Mouse (Mus musculus): ENCODE measurements around the gene Itga1. TPM values are rescaled to one million over a fixed set of nuclear protein-coding genes. Genes with fewer than 3 reads are reported as not detected.
A peak's percentile ranks its signal among the peaks of the same experiment; 100 is the strongest.

Gene Itga1
- polyA plus RNA-seq, 1 experiment: 4.5 TPM

- H3K4me3 ChIP-seq (ENCODE audit: extremely low read depth, insufficient read depth, insufficient read length): no peak overlapping the region
- TF ChIP-seq POLR2A (IDR thresholded peaks at IDR 0.05; ENCODE audit: low read depth, low read length): no peak
- TF ChIP-seq CTCF (IDR thresholded peaks at IDR 0.05; ENCODE audit: extremely low read depth, insufficient read depth, insufficient read length, insufficient replicate concordance): no peak
- 56% methylated on average over 8 of the region's 8 CpGs for WGBS
- no peaks in the 10 kb centered on the region for H3K27me3 ChIP-seq (ENCODE audit: control insufficient read depth, insufficient read depth, low read length)
- no peak overlapping the region for H3K27ac ChIP-seq (ENCODE audit: insufficient read depth, low read length)
- no peaks in the 10 kb centered on the region for H3K4me1 ChIP-seq (ENCODE audit: control insufficient read depth, insufficient read depth, insufficient read length)
- H3K36me3 ChIP-seq (ENCODE audit: control insufficient read depth, insufficient read depth, low read length): no peaks in the 10 kb centered on the region
- no peak for DNase-seq (ENCODE audit: low read depth in 1 of 2, low spot score in 2 of 2)
Measured at GRCm38 (mm10) chr13:115035387-115035786, 66.4 kb downstream of the Itga1 start.

- WGBS: 89% methylated on average over 2 of the region's 2 CpGs
- Histone ChIP-seq H3K27me3 (ENCODE audit: control insufficient read depth, insufficient read depth, low read length) (no peaks in the 10 kb centered on the region), H3K27ac (ENCODE audit: insufficient read depth, low read length) (no peak overlapping the region), H3K36me3 (ENCODE audit: control insufficient read depth, insufficient read depth, low read length) (no peaks in the 10 kb centered on the region), H3K4me1 (ENCODE audit: control insufficient read depth, insufficient read depth, insufficient read length) (no peaks in the 10 kb centered on the region), H3K4me3 (ENCODE audit: extremely low read depth, insufficient read depth, insufficient read length) (no peak overlapping the region)
- no peak for DNase-seq (ENCODE audit: low read depth in 1 of 2, low spot score in 2 of 2)
- no peak for TF ChIP-seq CTCF (IDR thresholded peaks at IDR 0.05; ENCODE audit: extremely low read depth, insufficient read depth, insufficient read length, insufficient replicate concordance)
- TF ChIP-seq POLR2A (IDR thresholded peaks at IDR 0.05; ENCODE audit: low read depth, low read length): no peak
Measured at GRCm38 (mm10) chr13:115033135-115033534, 68.6 kb downstream of the Itga1 start.

- TF ChIP-seq POLR2A (IDR thresholded peaks at IDR 0.05; ENCODE audit: low read depth, low read length) (no peak), CTCF (IDR thresholded peaks at IDR 0.05; ENCODE audit: extremely low read depth, insufficient read depth, insufficient read length, insufficient replicate concordance) (no peak)
- H3K4me3 ChIP-seq (ENCODE audit: extremely low read depth, insufficient read depth, insufficient read length): no peak overlapping the region
- H3K36me3 ChIP-seq (ENCODE audit: control insufficient read depth, insufficient read depth, low read length): no peaks in the 10 kb centered on the region
- DNase-seq (ENCODE audit: low read depth in 1 of 2, low spot score in 2 of 2): no peak
- WGBS: 85% methylated on average over 17 of the region's 17 CpGs
- H3K27me3 ChIP-seq (ENCODE audit: control insufficient read depth, insufficient read depth, low read length): no peaks in the 10 kb centered on the region
- no peaks in the 10 kb centered on the region for H3K4me1 ChIP-seq (ENCODE audit: control insufficient read depth, insufficient read depth, insufficient read length)
- H3K27ac ChIP-seq (ENCODE audit: insufficient read depth, low read length): peak overlapping the region; percentile 28; the same call in 1 of the 2 replicates
Measured at GRCm38 (mm10) chr13:115031177-115032000, 70.4 kb downstream of the Itga1 start.

GRCm38 (mm10) chr13:115025394-115025793, 76.4 kb downstream of the Itga1 start:
- Histone ChIP-seq H3K4me1 (ENCODE audit: control insufficient read depth, insufficient read depth, insufficient read length) (peaks cover 5% of the 10 kb centered on the region; the same call in 1 of the 2 replicates), H3K4me3 (ENCODE audit: extremely low read depth, insufficient read depth, insufficient read length) (no peak overlapping the region), H3K27ac (ENCODE audit: insufficient read depth, low read length) (no peak overlapping the region), H3K36me3 (ENCODE audit: control insufficient read depth, insufficient read depth, low read length) (no peaks in the 10 kb centered on the region), H3K27me3 (ENCODE audit: control insufficient read depth, insufficient read depth, low read length) (no peaks in the 10 kb centered on the region)
- TF ChIP-seq CTCF (IDR thresholded peaks at IDR 0.05; ENCODE audit: extremely low read depth, insufficient read depth, insufficient read length, insufficient replicate concordance): no peak
- TF ChIP-seq POLR2A (IDR thresholded peaks at IDR 0.05; ENCODE audit: low read depth, low read length): no peak
- WGBS: 82% methylated on average over 3 of the region's 3 CpGs
- DNase-seq (ENCODE audit: low read depth in 1 of 2, low spot score in 2 of 2): no peak

GRCm38 (mm10) chr13:115022117-115022787, 79.5 kb downstream of the Itga1 start:
- peaks cover 6% of the 10 kb centered on the region; the same call in 1 of the 2 replicates for H3K4me1 ChIP-seq (ENCODE audit: control insufficient read depth, insufficient read depth, insufficient read length)
- H3K27me3 ChIP-seq (ENCODE audit: control insufficient read depth, insufficient read depth, low read length): no peaks in the 10 kb centered on the region
- 81% methylated on average over 6 of the region's 6 CpGs for WGBS
- DNase-seq (ENCODE audit: low read depth in 1 of 2, low spot score in 2 of 2): no peak
- TF ChIP-seq POLR2A (IDR thresholded peaks at IDR 0.05; ENCODE audit: low read depth, low read length) (no peak), CTCF (IDR thresholded peaks at IDR 0.05; ENCODE audit: extremely low read depth, insufficient read depth, insufficient read length, insufficient replicate concordance) (no peak)
- H3K4me3 ChIP-seq (ENCODE audit: extremely low read depth, insufficient read depth, insufficient read length): no peak overlapping the region
- no peak overlapping the region for H3K27ac ChIP-seq (ENCODE audit: insufficient read depth, low read length)
- no peaks in the 10 kb centered on the region for H3K36me3 ChIP-seq (ENCODE audit: control insufficient read depth, insufficient read depth, low read length)

GRCm38 (mm10) chr13:115021411-115021810, 80.4 kb downstream of the Itga1 start:
- Histone ChIP-seq H3K4me3 (ENCODE audit: extremely low read depth, insufficient read depth, insufficient read length) (no peak overlapping the region), H3K27me3 (ENCODE audit: control insufficient read depth, insufficient read depth, low read length) (no peaks in the 10 kb centered on the region), H3K4me1 (ENCODE audit: control insufficient read depth, insufficient read depth, insufficient read length) (peaks cover 6% of the 10 kb centered on the region; the same call in 1 of the 2 replicates), H3K36me3 (ENCODE audit: control insufficient read depth, insufficient read depth, low read length) (no peaks in the 10 kb centered on the region), H3K27ac (ENCODE audit: insufficient read depth, low read length) (no peak overlapping the region)
- DNase-seq (ENCODE audit: low read depth in 1 of 2, low spot score in 2 of 2): no peak
- WGBS: 61% methylated on average over 10 of the region's 10 CpGs
- TF ChIP-seq CTCF (IDR thresholded peaks at IDR 0.05; ENCODE audit: extremely low read depth, insufficient read depth, insufficient read length, insufficient replicate concordance) (no peak), POLR2A (IDR thresholded peaks at IDR 0.05; ENCODE audit: low read depth, low read length) (no peak)

Measured in spleen, adult 2 months (tissue).